Mouse (Mus musculus): ENCODE measurements at regions not wholly inside any gene's neighbourhood (a gene's known extent, or its start where the extent isn't known, plus 50 kb on each side); places are given as distances from the start of the nearest gene placed in this dataset.

DNA sequence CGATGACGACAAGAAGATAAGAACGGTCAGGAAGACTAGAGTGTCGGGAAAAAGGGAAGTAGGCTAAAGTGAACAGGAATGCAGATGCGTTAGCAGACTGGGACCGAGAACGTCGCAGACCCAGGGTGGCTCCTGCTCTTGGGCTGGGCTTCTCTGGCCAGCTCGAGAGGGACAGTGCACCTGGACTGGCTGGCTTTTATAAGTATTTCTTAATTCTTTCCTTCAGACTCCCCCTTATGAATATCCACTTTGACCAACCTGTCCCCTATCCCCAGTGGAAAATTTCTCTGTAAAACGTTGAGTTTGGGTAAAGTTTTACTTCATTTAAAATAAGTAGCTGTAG lies 96.1 kb upstream of the Fam174b start:
- no peak overlapping the region for H3K4me2 ChIP-seq (replicated peaks)
- DNase-seq (ENCODE audit: low spot score): no peak
- H3K9me3 ChIP-seq (ENCODE audit: control insufficient read depth, low read length): no peaks in the 10 kb centered on the region
- no peak overlapping the region for H3K4me3 ChIP-seq (replicated peaks; ENCODE audit: low read length)
- WGBS: 57% methylated on average over 9 of the region's 10 CpGs
- H3K27me3 ChIP-seq (ENCODE audit: control insufficient read depth, insufficient read depth, low read length): 0 out of 2 replicates have a peak, but pooled peaks cover 5% of the 10 kb centered on the region
- 0 out of 2 replicates have a peak, but pooled peaks cover 3% of the 10 kb centered on the region for H3K4me1 ChIP-seq (replicated peaks; ENCODE audit: control insufficient read depth, insufficient read depth, low read length)
- peak overlapping the region; percentile 32; the same call in 1 of the 2 replicates for H3K27ac ChIP-seq
- no peak overlapping the region for H3K9ac ChIP-seq
- ATAC-seq (ENCODE audit: low FRiP score): no peak
- no peaks in the 10 kb centered on the region for H3K36me3 ChIP-seq (replicated peaks; ENCODE audit: control insufficient read depth, insufficient read depth)

DNA sequence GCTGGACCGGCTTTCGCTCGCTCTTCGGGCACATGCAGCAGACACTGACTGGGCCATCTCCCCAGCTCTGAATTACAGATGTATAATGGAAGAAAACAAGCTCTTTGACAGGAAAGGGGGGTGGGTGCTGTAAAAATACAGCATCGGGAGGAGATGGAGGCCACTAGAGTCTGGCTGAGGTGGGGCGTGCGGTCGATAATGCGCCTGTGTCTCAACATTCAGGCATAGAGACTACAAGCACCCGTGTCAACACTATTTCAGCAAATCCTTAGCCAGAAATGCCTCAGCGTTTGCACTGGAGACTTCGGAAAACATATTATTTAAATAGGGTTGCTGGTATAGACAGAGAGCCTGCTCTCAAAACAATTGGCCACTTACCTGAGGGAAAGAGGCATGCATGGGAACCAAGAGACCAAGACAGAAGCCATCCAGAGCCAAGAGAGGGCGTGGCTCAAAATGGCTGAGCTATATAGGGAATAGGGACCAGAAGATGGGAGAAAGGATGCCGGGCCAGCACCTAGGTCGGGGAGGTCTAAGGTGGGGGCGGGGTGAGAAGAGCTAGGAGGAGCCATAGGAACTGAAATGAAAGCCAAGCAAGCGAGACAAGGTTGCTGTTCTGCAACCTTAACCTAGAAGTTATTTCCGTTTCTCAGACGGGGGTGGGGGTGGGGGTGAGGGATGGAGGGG lies 96.7 kb upstream of the Fam174b start:
- no peak for DNase-seq (ENCODE audit: low spot score)
- Histone ChIP-seq H3K9me3 (ENCODE audit: control insufficient read depth, low read length) (no peaks in the 10 kb centered on the region), H3K4me2 (replicated peaks) (no peak overlapping the region), H3K9ac (no peak overlapping the region), H3K36me3 (replicated peaks; ENCODE audit: control insufficient read depth, insufficient read depth) (no peaks in the 10 kb centered on the region), H3K27ac (0 out of 2 replicates have a peak overlapping the region, but pooled peaks have one; percentile 32), H3K4me1 (replicated peaks; ENCODE audit: control insufficient read depth, insufficient read depth, low read length) (0 out of 2 replicates have a peak, but pooled peaks cover 3% of the 10 kb centered on the region), H3K27me3 (ENCODE audit: control insufficient read depth, insufficient read depth, low read length) (0 out of 2 replicates have a peak, but pooled peaks cover 5% of the 10 kb centered on the region), H3K4me3 (replicated peaks; ENCODE audit: low read length) (no peak overlapping the region)
- no peak for ATAC-seq (ENCODE audit: low FRiP score)
- 82% methylated on average over 19 of the region's 19 CpGs for WGBS

DNA sequence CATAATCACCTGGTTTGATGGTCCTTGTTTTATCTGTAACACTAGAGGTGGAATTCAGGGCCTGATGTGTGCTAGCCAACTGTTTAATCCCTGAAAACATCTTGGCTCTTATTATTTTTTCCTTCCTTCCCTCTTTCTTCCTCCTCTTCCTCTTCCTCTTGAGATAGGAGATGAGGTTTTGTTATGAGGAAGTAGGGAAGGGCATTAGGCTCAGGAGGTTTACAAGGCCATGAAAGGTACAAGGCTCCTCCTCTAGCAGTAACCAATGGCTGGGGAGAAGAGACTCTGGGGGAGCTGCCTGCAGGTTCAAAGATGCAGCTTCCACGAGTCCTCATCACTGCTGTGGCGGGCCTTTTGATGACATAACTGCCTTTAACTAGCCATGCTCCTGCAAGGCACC lies 98.6 kb upstream of the Chd2 start:
- no peak overlapping the region for H3K9ac ChIP-seq
- H3K4me3 ChIP-seq (replicated peaks; ENCODE audit: low read length): no peak overlapping the region
- no peaks in the 10 kb centered on the region for H3K9me3 ChIP-seq (ENCODE audit: control insufficient read depth, low read length)
- 0 out of 2 replicates have a peak, but pooled peaks cover 7% of the 10 kb centered on the region for H3K4me1 ChIP-seq (replicated peaks; ENCODE audit: control insufficient read depth, insufficient read depth, low read length)
- no peaks in the 10 kb centered on the region for H3K36me3 ChIP-seq (replicated peaks; ENCODE audit: control insufficient read depth, insufficient read depth)
- no peak overlapping the region for H3K27ac ChIP-seq
- DNase-seq (ENCODE audit: low spot score): no peak
- no peak for ATAC-seq (ENCODE audit: low FRiP score)
- 0 out of 2 replicates have a peak, but pooled peaks cover 14% of the 10 kb centered on the region for H3K27me3 ChIP-seq (ENCODE audit: control insufficient read depth, insufficient read depth, low read length)
- H3K4me2 ChIP-seq (replicated peaks): no peak overlapping the region
- WGBS: 55% methylated on average over 2 of the region's 2 CpGs

DNA sequence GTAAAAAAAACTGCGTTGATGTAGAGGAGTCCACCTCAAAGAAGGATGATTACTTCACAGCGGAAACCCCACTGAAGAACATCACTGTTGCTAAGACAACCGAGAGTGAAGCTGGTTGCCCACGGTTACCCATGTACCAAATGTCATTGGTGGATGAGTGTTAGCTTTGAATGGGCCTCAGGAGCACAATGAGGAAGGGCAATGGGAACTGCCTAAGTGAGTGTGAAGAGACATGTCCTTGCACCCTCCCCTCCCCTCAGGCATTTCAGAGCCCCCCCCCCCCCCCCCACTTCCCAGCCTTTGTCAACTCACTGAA lies 96.1 kb upstream of the Chd2 start:
- H3K9me3 ChIP-seq (ENCODE audit: control insufficient read depth, low read length): no peaks in the 10 kb centered on the region
- 8% methylated on average over 4 of the region's 4 CpGs for WGBS
- no peak overlapping the region for H3K9ac ChIP-seq
- 0 out of 2 replicates have a peak, but pooled peaks cover 19% of the 10 kb centered on the region for H3K27me3 ChIP-seq (ENCODE audit: control insufficient read depth, insufficient read depth, low read length)
- H3K27ac ChIP-seq: no peak overlapping the region
- H3K4me1 ChIP-seq (replicated peaks; ENCODE audit: control insufficient read depth, insufficient read depth, low read length): 0 out of 2 replicates have a peak, but pooled peaks cover 4% of the 10 kb centered on the region
- no peaks in the 10 kb centered on the region for H3K36me3 ChIP-seq (replicated peaks; ENCODE audit: control insufficient read depth, insufficient read depth)
- H3K4me2 ChIP-seq (replicated peaks): no peak overlapping the region
- ATAC-seq (ENCODE audit: low FRiP score) (peak; percentile 89), DNase-seq (ENCODE audit: low spot score) (peak; percentile 70)
- H3K4me3 ChIP-seq (replicated peaks; ENCODE audit: low read length): no peak overlapping the region

DNA sequence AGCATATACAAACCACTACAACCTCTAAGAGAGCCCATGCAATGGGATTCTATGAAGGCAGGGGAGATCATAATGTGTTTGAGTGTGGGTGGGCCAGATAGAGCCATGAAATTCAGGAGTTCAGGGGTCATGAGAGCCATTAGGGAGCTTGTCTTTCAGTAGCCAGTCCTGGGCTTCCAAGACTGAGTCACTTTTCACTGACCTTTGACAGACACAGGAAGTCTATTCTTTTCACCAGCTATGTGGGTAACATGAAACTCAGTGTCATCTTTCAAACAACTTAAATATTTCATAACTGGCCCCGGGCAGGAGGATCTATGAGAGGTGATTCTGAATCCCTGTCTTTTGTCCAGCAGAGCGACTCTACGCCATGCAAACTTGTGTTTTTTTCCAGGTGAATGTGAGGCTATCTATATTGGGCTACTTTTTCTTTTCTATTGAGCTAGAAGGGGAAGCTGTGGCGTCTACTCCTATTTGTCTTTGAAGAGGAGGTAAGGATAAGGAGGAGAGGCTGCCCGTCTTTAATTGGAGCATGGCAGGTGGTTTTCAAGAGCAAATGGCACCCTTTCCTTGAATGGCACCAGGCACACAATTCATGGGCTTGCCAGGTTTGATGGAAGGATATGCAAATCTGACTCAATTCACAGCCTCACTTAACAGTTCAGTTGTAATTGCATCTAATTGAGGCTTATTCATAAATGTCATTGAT lies 95.6 kb upstream of the Chd2 start:
- H3K27ac ChIP-seq: peak overlapping the region; percentile 30; the same call in 1 of the 2 replicates
- 0 out of 2 replicates have a peak, but pooled peaks cover 19% of the 10 kb centered on the region for H3K27me3 ChIP-seq (ENCODE audit: control insufficient read depth, insufficient read depth, low read length)

DNA sequence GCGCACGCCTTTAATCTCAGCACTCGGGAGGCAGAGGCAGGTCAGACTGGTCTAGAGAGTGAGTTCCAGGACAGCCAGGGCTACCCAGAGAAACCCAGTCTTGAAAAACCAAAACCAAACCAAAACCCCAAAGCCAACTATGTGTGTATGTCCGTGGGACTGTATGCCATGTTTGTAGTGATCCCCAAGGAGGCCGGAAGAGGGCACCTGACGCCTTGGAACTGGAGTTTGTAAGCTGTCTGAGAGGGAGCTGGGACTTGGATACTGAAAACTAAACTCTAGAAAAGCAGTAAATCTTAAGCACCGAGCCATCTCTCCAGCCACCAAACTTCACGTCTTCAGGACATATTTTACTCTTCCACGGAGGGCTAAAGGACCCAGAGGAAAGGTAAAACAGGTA lies 93.8 kb upstream of the Chd2 start:
- peaks cover 7% of the 10 kb centered on the region; the same call in 1 of the 2 replicates for H3K9me3 ChIP-seq (ENCODE audit: control insufficient read depth, low read length)
- ATAC-seq (ENCODE audit: low FRiP score): no peak
- H3K4me1 ChIP-seq (replicated peaks; ENCODE audit: control insufficient read depth, insufficient read depth, low read length): 0 out of 2 replicates have a peak, but pooled peaks cover 4% of the 10 kb centered on the region
- no peak overlapping the region for H3K4me2 ChIP-seq (replicated peaks)
- no peak for DNase-seq (ENCODE audit: low spot score)
- 0 out of 2 replicates have a peak, but pooled peaks cover 18% of the 10 kb centered on the region for H3K27me3 ChIP-seq (ENCODE audit: control insufficient read depth, insufficient read depth, low read length)
- no peak overlapping the region for H3K9ac ChIP-seq
- no peak overlapping the region for H3K27ac ChIP-seq
- H3K4me3 ChIP-seq (replicated peaks; ENCODE audit: low read length): no peak overlapping the region
- 96% methylated on average over 9 of the region's 9 CpGs for whole genome bisulfite sequencing
- H3K36me3 ChIP-seq (replicated peaks; ENCODE audit: control insufficient read depth, insufficient read depth): no peaks in the 10 kb centered on the region

More for the DNA sequence above, 95.6 kb upstream of the Chd2 start:
- no peak overlapping the region for H3K4me2 ChIP-seq (replicated peaks)
- ATAC-seq (ENCODE audit: low FRiP score) (no peak), DNase-seq (ENCODE audit: low spot score) (no peak)
- 0 out of 2 replicates have a peak, but pooled peaks cover 4% of the 10 kb centered on the region for H3K4me1 ChIP-seq (replicated peaks; ENCODE audit: control insufficient read depth, insufficient read depth, low read length)
- 42% methylated on average over 5 of the region's 5 CpGs for WGBS
- no peaks in the 10 kb centered on the region for H3K36me3 ChIP-seq (replicated peaks; ENCODE audit: control insufficient read depth, insufficient read depth)
- peaks cover 5% of the 10 kb centered on the region; the same call in 1 of the 2 replicates for H3K9me3 ChIP-seq (ENCODE audit: control insufficient read depth, low read length)
- no peak overlapping the region for H3K9ac ChIP-seq
- no peak overlapping the region for H3K4me3 ChIP-seq (replicated peaks; ENCODE audit: low read length)

DNA sequence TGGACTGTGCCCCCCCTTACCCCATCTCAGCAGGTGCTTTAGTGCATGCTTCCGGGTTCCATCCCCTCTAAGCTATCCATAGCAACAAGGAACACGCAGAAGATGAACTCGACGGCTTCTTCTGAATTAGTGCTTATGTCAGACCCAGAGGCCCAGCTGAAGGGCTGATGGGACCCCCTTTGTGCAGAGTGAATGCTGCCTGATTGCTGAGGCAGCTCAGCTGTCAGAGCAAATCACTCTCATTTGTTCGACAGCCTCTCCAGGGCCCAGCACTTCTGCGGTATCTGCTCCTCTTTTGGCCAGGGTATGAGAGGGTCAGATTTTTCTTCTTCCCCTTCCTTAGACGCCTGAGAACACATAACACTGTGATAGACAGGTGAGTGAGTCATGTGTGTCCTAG lies 89.2 kb upstream of the Chd2 start:
- Histone ChIP-seq H3K9ac (no peak overlapping the region), H3K9me3 (ENCODE audit: control insufficient read depth, low read length) (peaks cover 7% of the 10 kb centered on the region; the same call in 1 of the 2 replicates), H3K27me3 (ENCODE audit: control insufficient read depth, insufficient read depth, low read length) (0 out of 2 replicates have a peak, but pooled peaks cover 11% of the 10 kb centered on the region), H3K4me3 (replicated peaks; ENCODE audit: low read length) (no peak overlapping the region), H3K36me3 (replicated peaks; ENCODE audit: control insufficient read depth, insufficient read depth) (no peaks in the 10 kb centered on the region), H3K4me1 (replicated peaks; ENCODE audit: control insufficient read depth, insufficient read depth, low read length) (0 out of 2 replicates have a peak, but pooled peaks cover 4% of the 10 kb centered on the region), H3K27ac (no peak overlapping the region), H3K4me2 (replicated peaks) (no peak overlapping the region)
- WGBS: 10% methylated on average over 7 of the region's 7 CpGs
- DNase-seq (ENCODE audit: low spot score) (no peak), ATAC-seq (ENCODE audit: low FRiP score) (peak; percentile 58; the same call in 1 of the 2 replicates)

DNA sequence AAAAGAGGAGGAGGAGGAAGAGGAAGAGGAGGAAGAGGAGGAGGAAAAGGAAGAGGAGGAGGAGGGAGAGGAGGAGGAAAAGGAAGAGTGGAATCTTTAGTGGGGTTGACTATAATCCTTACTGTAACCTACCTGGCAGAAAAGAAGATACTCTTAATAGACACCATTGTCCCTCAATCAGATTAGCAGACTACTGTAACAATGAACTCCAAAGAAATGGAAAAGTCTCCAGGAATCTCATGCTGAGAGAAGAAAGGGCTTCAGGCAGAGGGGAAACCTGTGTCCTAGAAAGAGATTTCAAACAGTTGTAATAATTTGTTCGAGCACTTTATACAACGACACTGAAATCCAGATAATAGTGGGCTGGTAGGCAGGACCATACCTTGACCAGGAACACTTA lies 87.6 kb upstream of the Chd2 start:
- no peaks in the 10 kb centered on the region for H3K36me3 ChIP-seq (replicated peaks; ENCODE audit: control insufficient read depth, insufficient read depth)
- H3K4me2 ChIP-seq (replicated peaks): no peak overlapping the region
- H3K4me1 ChIP-seq (replicated peaks; ENCODE audit: control insufficient read depth, insufficient read depth, low read length): 0 out of 2 replicates have a peak, but pooled peaks cover 4% of the 10 kb centered on the region
- no peak overlapping the region for H3K4me3 ChIP-seq (replicated peaks; ENCODE audit: low read length)
- H3K9me3 ChIP-seq (ENCODE audit: control insufficient read depth, low read length): peaks cover 7% of the 10 kb centered on the region; the same call in 1 of the 2 replicates
- 93% methylated on average over 2 of the region's 2 CpGs for WGBS
- no peak overlapping the region for H3K9ac ChIP-seq
- ATAC-seq (ENCODE audit: low FRiP score) (no peak), DNase-seq (ENCODE audit: low spot score) (no peak)
- no peaks in the 10 kb centered on the region for H3K27me3 ChIP-seq (ENCODE audit: control insufficient read depth, insufficient read depth, low read length)
- H3K27ac ChIP-seq: no peak overlapping the region

DNA sequence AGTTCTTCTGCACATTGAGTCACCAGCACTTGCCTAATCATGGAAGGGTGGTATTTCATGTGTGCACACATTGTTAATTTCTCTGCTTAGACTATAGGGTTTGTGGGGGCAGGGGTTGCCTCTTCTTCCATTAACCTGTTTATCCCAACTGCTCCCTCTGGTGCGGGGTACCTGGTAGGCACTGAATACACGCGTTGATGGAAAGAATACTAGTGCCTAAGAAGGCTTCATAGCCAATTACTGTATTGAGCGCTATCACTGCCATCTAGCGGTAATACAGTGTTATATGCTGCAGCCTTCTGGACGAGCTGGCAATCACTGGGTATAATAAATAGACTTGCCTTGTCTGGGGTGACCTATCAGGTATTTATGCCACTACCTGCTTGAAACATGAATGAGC lies 86.4 kb upstream of the Chd2 start:
- peaks cover 11% of the 10 kb centered on the region; the same call in 1 of the 2 replicates for H3K9me3 ChIP-seq (ENCODE audit: control insufficient read depth, low read length)
- H3K4me2 ChIP-seq (replicated peaks): no peak overlapping the region
- no peak overlapping the region for H3K9ac ChIP-seq
- WGBS: under 1% methylated on average over 6 of the region's 6 CpGs
- no peaks in the 10 kb centered on the region for H3K36me3 ChIP-seq (replicated peaks; ENCODE audit: control insufficient read depth, insufficient read depth)
- H3K27me3 ChIP-seq (ENCODE audit: control insufficient read depth, insufficient read depth, low read length): no peaks in the 10 kb centered on the region
- H3K4me1 ChIP-seq (replicated peaks; ENCODE audit: control insufficient read depth, insufficient read depth, low read length): 0 out of 2 replicates have a peak, but pooled peaks cover 4% of the 10 kb centered on the region
- no peak overlapping the region for H3K27ac ChIP-seq
- ATAC-seq (ENCODE audit: low FRiP score) (peak; percentile 85), DNase-seq (ENCODE audit: low spot score) (peak; percentile 92)
- no peak overlapping the region for H3K4me3 ChIP-seq (replicated peaks; ENCODE audit: low read length)

Data from hindbrain, embryonic 14.5 days (tissue).